Mouse (Mus musculus): ENCODE measurements around the gene Pik3cb. TPM values are rescaled to one million over a fixed set of nuclear protein-coding genes. Genes with fewer than 3 reads are reported as not detected.

The Pik3cb gene
- total and polyA plus RNA-seq, 3 experiments: 2.2 to 7.6 TPM; not detected in 1

DNA sequence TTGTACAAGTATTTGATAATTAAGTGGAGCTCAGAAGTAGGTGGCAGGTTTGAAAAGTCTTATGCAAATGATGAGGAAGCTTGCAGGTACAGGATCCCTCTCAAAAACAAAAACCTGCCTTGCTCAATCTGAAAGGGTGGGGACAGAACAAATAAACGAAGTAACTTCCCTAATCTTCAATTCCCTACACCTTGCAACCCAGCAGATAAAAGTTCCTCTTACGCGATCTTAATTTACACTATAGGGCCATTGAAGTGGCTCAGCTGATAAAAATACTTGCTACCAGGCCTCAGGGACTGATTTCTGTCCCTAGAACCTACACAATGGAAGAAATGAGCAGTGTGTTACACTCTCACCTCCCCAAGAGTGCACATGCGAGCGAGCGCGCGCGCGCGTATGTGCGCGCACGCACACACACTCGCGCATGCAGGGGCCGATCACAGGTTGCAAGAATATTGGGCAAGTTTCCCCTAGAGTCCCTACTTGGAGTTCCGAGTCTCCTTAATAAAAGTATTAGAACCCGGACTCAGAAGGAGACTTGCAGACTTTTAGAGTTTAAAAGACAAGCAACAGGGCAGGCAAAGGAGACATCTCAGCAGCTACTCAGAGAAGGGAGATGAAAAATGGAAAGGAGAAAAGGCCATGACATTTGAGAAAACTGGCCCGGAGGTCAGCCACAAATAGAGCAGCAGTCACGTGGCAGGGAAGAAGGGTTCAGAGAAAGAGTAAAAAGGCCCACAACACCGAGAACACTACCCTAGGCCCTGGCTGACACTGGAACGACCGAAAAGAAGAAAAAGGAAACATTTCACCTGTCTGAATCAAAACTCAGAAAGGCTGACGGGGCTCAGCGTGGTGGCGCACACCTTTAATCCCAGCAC is 6.7 kb upstream of the Pik3cb start:
- Histone ChIP-seq H3K27me3 (ENCODE audit: control insufficient read depth in 1 of 2, insufficient read depth in 2 of 2, low read length in 2 of 2) (no peaks in the 10 kb centered on the region), H3K9ac (ENCODE audit: control insufficient read depth, low read depth, low read length, poor library complexity, severe bottlenecking) (no peak overlapping the region), H3K9me3 (replicated peaks; ENCODE audit: insufficient read depth, low read length) (no peaks in the 10 kb centered on the region), H3K79me2 (ENCODE audit: control insufficient read depth, insufficient read depth, low read length, poor library complexity) (no peaks in the 10 kb centered on the region), H3K27ac (ENCODE audit: control insufficient read depth, low read depth, low read length) (no peak overlapping the region), H3K4me1 (ENCODE audit: control insufficient read depth in 1 of 2, insufficient read depth in 2 of 2, low read length in 2 of 2) (peaks cover 0 to 4% of the 10 kb centered on the region in 2 experiments; a peak in 2 of 4 replicates), H3K4me3 (ENCODE audit: control insufficient read depth in 1 of 2, insufficient read depth in 1 of 2, low read depth in 2 of 2, low read length in 2 of 2) (peak overlapping the region in 1 of 2 experiments; percentile 3; a peak in 1 of 4 replicates), H3K36me3 (ENCODE audit: control insufficient read depth in 1 of 2, insufficient read depth in 2 of 2, low read length in 2 of 2) (peaks cover 0 to 6% of the 10 kb centered on the region in 2 experiments; a peak in 2 of 4 replicates)
- DNase-seq (ENCODE audit: low read depth, low spot score): peak; percentile 67
- TF ChIP-seq GATA1 (IDR thresholded peaks at IDR 0.05; ENCODE audit: low read depth, low read length): peak; percentile 87
- TF ChIP-seq MAFK (IDR thresholded peaks at IDR 0.05; ENCODE audit: borderline replicate concordance, low read depth, low read length): 0 out of 2 replicates have a peak, but pooled peaks have one; percentile 38
- peak; percentile 57; the same call in 1 of the 2 replicates for TF ChIP-seq USF1 (IDR thresholded peaks at IDR 0.05; ENCODE audit: low read depth, low read length)
- TF ChIP-seq ZNF384 (IDR thresholded peaks at IDR 0.05; ENCODE audit: low read depth, low read length): 0 out of 2 replicates have a peak, but pooled peaks have one; percentile 29
- TF ChIP-seq USF2 (IDR thresholded peaks at IDR 0.05; ENCODE audit: borderline replicate concordance in 1 of 2, insufficient read depth in 1 of 2, low read depth in 1 of 2, low read length in 2 of 2): no peak
- peak; percentile 93 for TF ChIP-seq RCOR1 (IDR thresholded peaks at IDR 0.05; ENCODE audit: low read depth, low read length)
- TF ChIP-seq BHLHE40 (IDR thresholded peaks at IDR 0.05; ENCODE audit: borderline replicate concordance, low read depth, low read length): peak; percentile 16; the same call in 1 of the 2 replicates
- peak; percentile 87 for TF ChIP-seq TCF12 (IDR thresholded peaks at IDR 0.05; ENCODE audit: low read depth, low read length)
- TF ChIP-seq CHD2 (IDR thresholded peaks at IDR 0.05; ENCODE audit: low read length): no peak
- peak; percentile 80 to 82 for TF ChIP-seq EP300 (IDR thresholded peaks at IDR 0.05; ENCODE audit: low read depth in 1 of 2, low read length in 2 of 2)
- TF ChIP-seq ZKSCAN1 (IDR thresholded peaks at IDR 0.05; ENCODE audit: low read depth, low read length): no peak
- TF ChIP-seq ETS1 (IDR thresholded peaks at IDR 0.05; ENCODE audit: low read depth, low read length): peak; percentile 75
- peak; percentile 54; the same call in 1 of the 2 replicates for TF ChIP-seq SIN3A (IDR thresholded peaks at IDR 0.05; ENCODE audit: low read length)
- no peak for TF ChIP-seq ZMIZ1 (IDR thresholded peaks at IDR 0.05; ENCODE audit: low read depth, low read length)
- 0 out of 2 replicates have a peak, but pooled peaks have one; percentile 55 for TF ChIP-seq UBTF (IDR thresholded peaks at IDR 0.05; ENCODE audit: borderline replicate concordance, insufficient read depth, low read depth, low read length)
- TF ChIP-seq TAL1 (IDR thresholded peaks at IDR 0.05; ENCODE audit: low read length): peak; percentile 46; the same call in 1 of the 2 replicates

DNA sequence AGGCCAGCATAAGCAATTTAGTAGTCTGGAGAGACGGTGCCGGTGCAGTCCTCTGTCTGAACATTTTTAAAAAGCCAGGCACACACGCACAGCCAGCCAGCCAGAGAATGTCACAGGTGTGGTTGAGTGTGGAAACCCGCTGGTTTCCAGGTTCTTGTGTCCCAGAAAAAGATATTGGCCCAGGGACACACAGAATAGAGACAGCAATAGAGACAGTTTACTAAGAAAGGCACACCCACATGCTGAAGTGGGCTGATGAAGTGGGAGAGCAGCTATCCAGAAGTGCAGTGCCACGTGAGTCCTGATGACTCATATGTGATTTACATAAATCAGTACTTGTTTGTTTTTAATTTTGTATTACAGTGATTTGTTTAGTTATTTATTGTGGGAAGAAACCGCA is 5.3 kb upstream of the Pik3cb start:
- no peak for DNase-seq (ENCODE audit: low read depth, low spot score)

More for the DNA sequence above, 5.3 kb upstream of the Pik3cb start:
- no peaks in the 10 kb centered on the region for H3K9me3 ChIP-seq (replicated peaks; ENCODE audit: insufficient read depth, low read length)
- H3K27me3 ChIP-seq (ENCODE audit: control insufficient read depth in 1 of 2, insufficient read depth in 2 of 2, low read length in 2 of 2): no peaks in the 10 kb centered on the region
- H3K9ac ChIP-seq (ENCODE audit: control insufficient read depth, low read depth, low read length, poor library complexity, severe bottlenecking): no peak overlapping the region
- H3K79me2 ChIP-seq (ENCODE audit: control insufficient read depth, insufficient read depth, low read length, poor library complexity): no peaks in the 10 kb centered on the region
- H3K27ac ChIP-seq (ENCODE audit: control insufficient read depth, low read depth, low read length): no peak overlapping the region
- H3K4me1 ChIP-seq (ENCODE audit: control insufficient read depth in 1 of 2, insufficient read depth in 2 of 2, low read length in 2 of 2): peaks cover 5 to 7% of the 10 kb centered on the region in 2 experiments
- TF ChIP-seq ZMIZ1 (IDR thresholded peaks at IDR 0.05; ENCODE audit: low read depth, low read length) (no peak), BHLHE40 (IDR thresholded peaks at IDR 0.05; ENCODE audit: borderline replicate concordance, low read depth, low read length) (0 out of 2 replicates have a peak, but pooled peaks have one; percentile 32), MYC (IDR thresholded peaks at IDR 0.05; ENCODE audit: low read depth, low read length) (0 out of 2 replicates have a peak, but pooled peaks have one; percentile 28)
- peaks cover 0 to 9% of the 10 kb centered on the region in 2 experiments; a peak in 2 of 4 replicates for H3K36me3 ChIP-seq (ENCODE audit: control insufficient read depth in 1 of 2, insufficient read depth in 2 of 2, low read length in 2 of 2)
- H3K4me3 ChIP-seq (ENCODE audit: control insufficient read depth in 1 of 2, insufficient read depth in 1 of 2, low read depth in 2 of 2, low read length in 2 of 2): no peak overlapping the region

All from MEL (cell line).